ENCODE assay signal across 24 mouse cellular contexts in genomic region chr7:81806067-81806466, GRCm38 (mm10). TPM values are rescaled to one million over a fixed set of nuclear protein-coding genes. Genes with fewer than 3 reads are reported as not detected.
DNase-seq lines count a peak whose midpoint lies in the region; ATAC-seq lines count a peak whose summit lies in the region.
"Had no signal": no experiment of that assay in that cellular context is flagged by ENCODE, and none has a peak within 500 bp of the region (broad histone marks: within the 10 kb centered on the region; RNA-seq: fewer than 3 reads in every experiment).

No protein-coding gene starts in this region.

- H3K27me3 ChIP-seq in limb, embryonic 13.5 days, result no peaks in the 10 kb centered on the region
- H3K27me3 ChIP-seq: CH12.LX; embryonic facial prominence, embryonic 15.5 days; neural tube, embryonic 15.5 days had no signal

- H3K27ac ChIP-seq in limb, embryonic 13.5 days, result 0 out of 2 replicates have a peak overlapping the region, but pooled peaks have one; percentile 10
- H3K27ac ChIP-seq: embryonic facial prominence, embryonic 15.5 days; neural tube, embryonic 15.5 days had no signal

- peaks cover 19% of the 10 kb centered on the region for H3K36me3 ChIP-seq in limb, embryonic 13.5 days

- no peak for ATAC-seq in limb, embryonic 13.5 days (ENCODE audit: low FRiP score, low read depth)
- ATAC-seq: intestine, postnatal 0 days had no signal

- WGBS in limb, embryonic 13.5 days, result 87% methylated on average over 5 of the region's 5 CpGs

- no peak overlapping the region for H3K9ac ChIP-seq in limb, embryonic 13.5 days
- H3K9ac ChIP-seq: embryonic facial prominence, embryonic 15.5 days; neural tube, embryonic 15.5 days had no signal

- H3K4me2 ChIP-seq in limb, embryonic 13.5 days (replicated peaks), result no peak overlapping the region
- H3K4me2 ChIP-seq: embryonic facial prominence, embryonic 15.5 days; neural tube, embryonic 15.5 days had no signal

- peak; percentile 6 for DNase-seq in embryo, embryonic 11 days
- no peak for DNase-seq in embryo, embryonic 10.5 days (ENCODE audit: low spot score)
- peak; percentile 38 for DNase-seq in layer of hippocampus, adult 9-11 months
- DNase-seq in layer of hippocampus, postnatal 10 days (ENCODE audit: low spot score in 2 of 2), result no peak
- DNase-seq in brain, adult 2 months (ENCODE audit: low read depth, low spot score), result peak; percentile 39
- DNase-seq in kidney, adult 11 months, result no peak
- no peak for DNase-seq in adrenal gland, postnatal 25 days
- DNase-seq: cerebellum, adult 9-11 months; kidney, postnatal 25 days; left cerebral cortex, postnatal 4 days; lung, postnatal 14 days; spleen, adult 18-20 months; thymus, postnatal 4 days had no signal

- no peak overlapping the region for H3K4me3 ChIP-seq in limb, embryonic 13.5 days
- H3K4me3 ChIP-seq: embryonic facial prominence, embryonic 15.5 days; neural tube, embryonic 15.5 days had no signal

- H3K4me1 ChIP-seq in limb, embryonic 13.5 days, result no peaks in the 10 kb centered on the region
- H3K4me1 ChIP-seq: embryonic facial prominence, embryonic 15.5 days; neural tube, embryonic 15.5 days had no signal

- H3K9me3 ChIP-seq in limb, embryonic 13.5 days, result no peaks in the 10 kb centered on the region
- H3K9me3 ChIP-seq: embryonic facial prominence, embryonic 15.5 days; neural tube, embryonic 15.5 days had no signal

RNA-seq across cellular contexts. Expression of gene 3110040N11Rik, which starts 16.8 kb away (rescaled TPM):
- total RNA-seq in layer of hippocampus, postnatal 10 days (2021), result 10 to 100 TPM; 30.8 to 37.8 TPM
- polyA plus RNA-seq in limb, embryonic 13.5 days (2015; fragmentation: Nextera tagmentation; extraction: Ambion mirVana), result 57.3 and 62.4 TPM in 2 replicates
- total RNA-seq in adrenal gland, postnatal 25 days (2021), result 41.1 and 48.2 TPM in 2 replicates

RNA-seq across cellular contexts. Expression of gene Btbd1, which starts 23.2 kb away (rescaled TPM):
- 100 to 1,000 TPM; 118 to 123 TPM for total RNA-seq in layer of hippocampus, postnatal 10 days (2021)
- 65.9 and 72.8 TPM in 2 replicates for polyA plus RNA-seq in limb, embryonic 13.5 days (2015; fragmentation: Nextera tagmentation; extraction: Ambion mirVana)
- total RNA-seq in adrenal gland, postnatal 25 days (2021), result 113 and 119 TPM in 2 replicates

RNA-seq across cellular contexts. Expression of gene Ramac, which starts 43.3 kb away (rescaled TPM):
- total RNA-seq in layer of hippocampus, postnatal 10 days (2021), result 10 to 100 TPM; 52.3 to 58.1 TPM
- 118 and 124 TPM in 2 replicates for polyA plus RNA-seq in limb, embryonic 13.5 days (2015; fragmentation: Nextera tagmentation; extraction: Ambion mirVana)
- 46.5 and 55.8 TPM in 2 replicates for total RNA-seq in adrenal gland, postnatal 25 days (2021)

RNA-seq across cellular contexts. Expression of gene Gm10160, which starts 49.5 kb away (rescaled TPM):
- not detected for total RNA-seq in layer of hippocampus, postnatal 10 days (2021)
- polyA plus RNA-seq in limb, embryonic 13.5 days (2015; fragmentation: Nextera tagmentation; extraction: Ambion mirVana), result not detected in 2 replicates
- total RNA-seq in adrenal gland, postnatal 25 days (2021), result not detected in 2 replicates
- total RNA-seq: CH12.LX; gastrocnemius, postnatal 4 days; heart, postnatal 25 days; layer of hippocampus, postnatal 25 days; left cerebral cortex, postnatal 4 days; midbrain, postnatal 0 days had no signal
- polyA plus RNA-seq: embryonic facial prominence, embryonic 15.5 days; frontal cortex, adult 2 months; intestine, postnatal 0 days; midbrain, postnatal 0 days; neural tube, embryonic 15.5 days; stomach, embryonic 16.5 days had no signal

RNA-seq across cellular contexts. Expression of gene Tm6sf1, which starts 52.7 kb away (rescaled TPM):
- total RNA-seq in layer of hippocampus, postnatal 10 days (2021), result 10 to 100 TPM; 18.6 to 21.9 TPM
- 17.0 and 19.5 TPM in 2 replicates for polyA plus RNA-seq in limb, embryonic 13.5 days (2015; fragmentation: Nextera tagmentation; extraction: Ambion mirVana)
- 11.6 and 12.4 TPM in 2 replicates for total RNA-seq in adrenal gland, postnatal 25 days (2021)

Comparison
In these comparisons a context has a peak if more than half of its experiments do, and no peak if none do; other contexts are left out.
1. DNase-seq: peak in embryo, embryonic 11 days (single experiment), layer of hippocampus, adult 9-11 months (single experiment) and brain, adult 2 months (single experiment); none in embryo, embryonic 10.5 days (single experiment), layer of hippocampus, postnatal 10 days (0 of 2), kidney, adult 11 months (single experiment) and adrenal gland, postnatal 25 days (single experiment).